11 mouse cellular contexts compared by ENCODE assay signal in the genomic region with DNA sequence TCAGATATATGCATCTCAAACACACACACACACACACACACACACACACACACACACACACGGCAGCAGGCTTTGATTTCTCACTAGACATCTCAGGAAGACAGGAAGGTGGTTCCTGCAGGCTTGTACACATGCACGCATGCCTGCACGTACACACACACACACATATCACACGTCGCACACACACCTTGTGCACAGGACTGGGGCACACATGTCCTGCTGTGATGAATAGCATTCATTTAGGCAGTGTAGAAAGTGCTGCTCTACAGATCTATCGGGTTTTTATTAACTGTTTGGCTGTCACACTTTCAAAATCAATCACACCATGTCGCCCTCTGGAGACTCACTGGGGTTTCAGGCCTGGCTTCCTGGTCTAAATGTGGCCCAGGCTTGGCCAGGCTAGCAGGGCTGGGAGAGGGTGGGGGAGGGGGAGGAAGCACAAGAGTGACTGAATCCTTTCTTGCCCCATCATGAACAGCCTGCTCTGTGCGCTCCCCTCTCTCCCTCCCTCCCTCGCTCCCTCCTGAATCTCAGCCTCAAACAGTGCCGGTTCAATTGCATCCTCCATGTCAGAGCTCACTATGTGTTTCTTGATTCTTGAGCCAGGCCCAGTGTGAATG.
DNase-seq lines count a peak whose midpoint lies in the region; ATAC-seq lines count a peak whose summit lies in the region.
"Had no signal": no experiment of that assay in that cellular context is flagged by ENCODE, and none has a peak within 500 bp of the region (broad histone marks: within the 10 kb centered on the region; RNA-seq: fewer than 3 reads in every experiment).

No protein-coding gene starts in this region.

- no peak overlapping the region for H3K9ac ChIP-seq in embryonic facial prominence, embryonic 14.5 days (ENCODE audit: low read depth, low read length)
- no peak overlapping the region for H3K9ac ChIP-seq in neural tube, embryonic 14.5 days (replicated peaks; ENCODE audit: low read depth, low read length)

- no peak overlapping the region for H3K4me3 ChIP-seq in embryonic facial prominence, embryonic 14.5 days (ENCODE audit: low read depth, low read length)
- H3K4me3 ChIP-seq in limb, embryonic 10.5 days = 0 out of 2 replicates have a peak overlapping the region, but pooled peaks have one; percentile 1
- no peak overlapping the region for H3K4me3 ChIP-seq in neural tube, embryonic 14.5 days (ENCODE audit: low read depth, low read length)

- H3K4me2 ChIP-seq in embryonic facial prominence, embryonic 14.5 days (ENCODE audit: low read depth, low read length) = no peak overlapping the region
- no peak overlapping the region for H3K4me2 ChIP-seq in neural tube, embryonic 14.5 days (ENCODE audit: low read depth, low read length)

- no peak overlapping the region for H3K27ac ChIP-seq in embryonic facial prominence, embryonic 14.5 days (replicated peaks; ENCODE audit: low read depth, low read length)
- peak overlapping the region; percentile 73 for H3K27ac ChIP-seq in limb, embryonic 10.5 days
- no peak overlapping the region for H3K27ac ChIP-seq in neural tube, embryonic 14.5 days (ENCODE audit: low read depth, low read length)

- H3K4me1 ChIP-seq in embryonic facial prominence, embryonic 14.5 days (ENCODE audit: control insufficient read depth, insufficient read depth, low read length) = peaks cover 13% of the 10 kb centered on the region; the same call in 1 of the 2 replicates
- peaks cover 38% of the 10 kb centered on the region for H3K4me1 ChIP-seq in limb, embryonic 10.5 days
- peaks cover 10% of the 10 kb centered on the region for H3K4me1 ChIP-seq in neural tube, embryonic 14.5 days (ENCODE audit: control insufficient read depth, insufficient read depth, low read length)

- WGBS in embryonic facial prominence, embryonic 14.5 days = 28% methylated on average over 10 of the region's 10 CpGs
- 31% methylated on average over 10 of the region's 10 CpGs for WGBS in limb, embryonic 10.5 days
- WGBS in neural tube, embryonic 14.5 days = 22% methylated on average over 10 of the region's 10 CpGs

- peak; percentile 38 for DNase-seq in lung, postnatal 10 days
- DNase-seq in lung, postnatal 4 days = no peak
- peak; percentile 57 for DNase-seq in embryonic facial prominence, embryonic 14.5 days (ENCODE audit: low spot score)
- peak; percentile 78 for DNase-seq in limb, embryonic 10.5 days (ENCODE audit: low spot score)
- no peak for DNase-seq in left cerebral cortex, postnatal 36 days (ENCODE audit: low spot score in 2 of 2)
- DNase-seq in left cerebral cortex, adult 8-10 months (ENCODE audit: low spot score in 2 of 2) = no peak
- DNase-seq in cerebellum, adult 11 months = no peak
- DNase-seq: adrenal gland, adult 2 months; gastrocnemius, postnatal 36 days; thymus, postnatal 25 days had no signal

- H3K9me3 ChIP-seq in embryonic facial prominence, embryonic 14.5 days (ENCODE audit: control insufficient read depth, low read length) = no peaks in the 10 kb centered on the region
- H3K9me3 ChIP-seq in limb, embryonic 10.5 days (replicated peaks) = no peaks in the 10 kb centered on the region
- no peaks in the 10 kb centered on the region for H3K9me3 ChIP-seq in neural tube, embryonic 14.5 days (ENCODE audit: control insufficient read depth, low read length)

- H3K27me3 ChIP-seq in embryonic facial prominence, embryonic 14.5 days (replicated peaks; ENCODE audit: control insufficient read depth, insufficient read depth, low read length) = no peaks in the 10 kb centered on the region
- peaks cover 52% of the 10 kb centered on the region for H3K27me3 ChIP-seq in limb, embryonic 10.5 days (ENCODE audit: low read depth, poor library complexity, severe bottlenecking)
- H3K27me3 ChIP-seq in neural tube, embryonic 14.5 days (ENCODE audit: control insufficient read depth, insufficient read depth, low read length) = no peaks in the 10 kb centered on the region

- H3K36me3 ChIP-seq in embryonic facial prominence, embryonic 14.5 days (ENCODE audit: control insufficient read depth, insufficient read depth, low read length) = no peaks in the 10 kb centered on the region
- no peaks in the 10 kb centered on the region for H3K36me3 ChIP-seq in limb, embryonic 10.5 days
- H3K36me3 ChIP-seq in neural tube, embryonic 14.5 days (ENCODE audit: control insufficient read depth, insufficient read depth, low read length) = no peaks in the 10 kb centered on the region

- peak; percentile 65; the same call in 1 of the 2 replicates for ATAC-seq in embryonic facial prominence, embryonic 14.5 days (ENCODE audit: low read depth)
- peak; percentile 49; the same call in 1 of the 2 replicates for ATAC-seq in neural tube, embryonic 14.5 days (ENCODE audit: low read depth)

- intact Hi-C loops in left cerebral cortex, postnatal 36 days (cut with DNase I) = no loop called here

Comparison
In these comparisons a context has a peak if more than half of its experiments do, and no peak if none do; other contexts are left out.
1. DNase-seq: peak in lung, postnatal 10 days (single experiment), embryonic facial prominence, embryonic 14.5 days (single experiment) and limb, embryonic 10.5 days (single experiment); none in lung, postnatal 4 days (0 of 2), left cerebral cortex, postnatal 36 days (0 of 2), left cerebral cortex, adult 8-10 months (0 of 2) and cerebellum, adult 11 months (single experiment).